Mouse (Mus musculus): ENCODE measurements around the gene Gm11985.
"Not testable (repeated sequence)": the region's sequence is repeated elsewhere in the genome, so short reads cannot be mapped to it uniquely, and the experiment has no call there.

Gm11985 gene

GRCm38 (mm10) chr11:7188469-7188868 lies at the start of gene Gm11985:
Gene Gm11985, minus strand, starts transcription at chr11:7188569.
- DNase-seq (ENCODE audit: low spot score): no peak

GRCm38 (mm10) chr11:7237712-7238111 lies 49.3 kb upstream of the Gm11985 start:
- peak; percentile 52 for DNase-seq (ENCODE audit: low spot score)

GRCm38 (mm10) chr11:7236751-7237150 lies 48.4 kb upstream of the Gm11985 start:
- DNase-seq (ENCODE audit: low spot score): no peak

GRCm38 (mm10) chr11:7234981-7235609 lies 46.7 kb upstream of the Gm11985 start:
- no peak for DNase-seq (ENCODE audit: low spot score)

GRCm38 (mm10) chr11:7234436-7234835 lies 46.1 kb upstream of the Gm11985 start:
- DNase-seq (ENCODE audit: low spot score): no peak

GRCm38 (mm10) chr11:7233333-7233732 lies 45.0 kb upstream of the Gm11985 start:
- no peak for DNase-seq (ENCODE audit: low spot score)

- no peak for DNase-seq (ENCODE audit: low spot score)
These were observed 43.6 kb upstream of the Gm11985 start for GRCm38 (mm10) chr11:7231958-7232357.

GRCm38 (mm10) chr11:7230000-7230399 lies 41.6 kb upstream of the Gm11985 start:
- DNase-seq (ENCODE audit: low spot score): no peak

- DNase-seq (ENCODE audit: low spot score): no peak
These were observed 39.7 kb upstream of the Gm11985 start for GRCm38 (mm10) chr11:7228107-7228506.

- no peak for DNase-seq (ENCODE audit: low spot score)
These were observed 38.6 kb upstream of the Gm11985 start for GRCm38 (mm10) chr11:7226810-7227550.

- no peak for DNase-seq (ENCODE audit: low spot score)
These were observed 37.8 kb upstream of the Gm11985 start for GRCm38 (mm10) chr11:7226200-7226599.

GRCm38 (mm10) chr11:7221826-7222225 lies 33.5 kb upstream of the Gm11985 start:
- not testable (repeated sequence) for DNase-seq (ENCODE audit: low spot score)

- peak; percentile 76 for DNase-seq (ENCODE audit: low spot score)
These were observed 27.3 kb upstream of the Gm11985 start for GRCm38 (mm10) chr11:7215703-7216102.

GRCm38 (mm10) chr11:7214761-7215160 lies 26.4 kb upstream of the Gm11985 start:
- peak; percentile 60 for DNase-seq (ENCODE audit: low spot score)

GRCm38 (mm10) chr11:7214342-7214660 lies 25.9 kb upstream of the Gm11985 start:
- no peak for DNase-seq (ENCODE audit: low spot score)

- DNase-seq (ENCODE audit: low spot score): peak; percentile 54
These were observed 25.4 kb upstream of the Gm11985 start, which contains the start of gene Igfbp3 for GRCm38 (mm10) chr11:7213501-7214341. Gene Igfbp3, minus strand, starts transcription at chr11:7213923.

- DNase-seq (ENCODE audit: low spot score): no peak
These were observed 24.8 kb upstream of the Gm11985 start for GRCm38 (mm10) chr11:7213161-7213500.

GRCm38 (mm10) chr11:7212126-7212798 lies 23.9 kb upstream of the Gm11985 start:
- no peak for DNase-seq (ENCODE audit: low spot score)

GRCm38 (mm10) chr11:7211211-7211610 lies 22.8 kb upstream of the Gm11985 start:
- DNase-seq (ENCODE audit: low spot score): no peak

GRCm38 (mm10) chr11:7210343-7210742 lies 22.0 kb upstream of the Gm11985 start:
- peak; percentile 81 for DNase-seq (ENCODE audit: low spot score)

- DNase-seq (ENCODE audit: low spot score): no peak
These were observed 15.5 kb upstream of the Gm11985 start for GRCm38 (mm10) chr11:7203846-7204245.

- DNase-seq (ENCODE audit: low spot score): no peak
These were observed 13.8 kb upstream of the Gm11985 start for GRCm38 (mm10) chr11:7202206-7202605.

All from urinary bladder, postnatal 14 days (tissue).